Mouse (Mus musculus) embryonic facial prominence, embryonic 12.5 days (tissue): ENCODE results near the gene Ctdsp2. TPM values are rescaled to one million over a fixed set of nuclear protein-coding genes. Genes with fewer than 3 reads are reported as not detected.

ENCODE experiments used
- microRNA counts: library from miRNA; unstranded; fragments of <30 nt; microRNA quantifications from one replicate; lab custom pipeline; 2017
- microRNA-seq: library from miRNA; unstranded; fragments of <30 nt; microRNA quantifications from one replicate; pipeline ENCODE4, GENCODE M21; 2017
- polyA plus RNA-seq: library from polyadenylated mRNA; unstranded; fragments of >200 nt; fragmentation: Nextera tagmentation; extraction: Ambion mirVana; gene quantifications from 2 replicates; pipeline ENCODE4 v1.2.1, GENCODE M21; 2016

The Ctdsp2 gene
- polyA plus RNA-seq, 1 experiment from 2014 or later: 91.0 TPM

MicroRNA genes within 50 kb of the gene (microRNA counts, 519-probe panel; counts per million panel counts)
- microRNA mmu-miR-26a (lab: Ali Mortazavi, UCI): 460 counts per million, percentile 65 among the panel's probes with 10 or more counts
- microRNA mmu-miR-546 (lab: Ali Mortazavi, UCI): 460 counts per million, percentile 65 among the panel's probes with 10 or more counts

Small RNA genes lying within 50 kb of the gene (microRNA-seq; reads per million reads assigned to microRNA genes)
- gene Mir26a-2 (48.6 reads per million, percentile 44 among the genes with 10 or more reads in this experiment), gene Mir546 (not detected)

Other genes with a start within 250 kb of the Ctdsp2 start
- gene Atp23, start 77.4 kb upstream of the Ctdsp2 start, polyA plus RNA-seq: 21.8 and 23.9 TPM in 2 replicates
- gene Avil, start 22.0 kb downstream of the Ctdsp2 start, polyA plus RNA-seq: 3.3 and 3.9 TPM in 2 replicates
- 76.5 and 84.1 TPM in 2 replicates for gene Tsfm, start 52.1 kb downstream of the Ctdsp2 start, polyA plus RNA-seq
- 51.6 and 53.1 TPM in 2 replicates for gene Mettl1, start 62.7 kb downstream of the Ctdsp2 start, polyA plus RNA-seq
- 0.45 and 0.61 TPM in 2 replicates for gene Eef1akmt3, start 62.8 kb downstream of the Ctdsp2 start, polyA plus RNA-seq
- gene Cyp27b1, start 69.5 kb downstream of the Ctdsp2 start, polyA plus RNA-seq: 0.09 and 0.10 TPM in 2 replicates
- 2.2 and 2.4 TPM in 2 replicates for gene March9, start 81.5 kb downstream of the Ctdsp2 start, polyA plus RNA-seq
- 2,215 and 2,234 TPM in 2 replicates for gene Cdk4, start 84.8 kb downstream of the Ctdsp2 start, polyA plus RNA-seq
- 167 and 170 TPM in 2 replicates for gene Tspan31, start 91.5 kb downstream of the Ctdsp2 start, polyA plus RNA-seq
- 0.32 and 0.82 TPM in 2 replicates for gene Agap2, start 96.6 kb downstream of the Ctdsp2 start, polyA plus RNA-seq
- 72.9 and 75.7 TPM in 2 replicates for gene Os9, start 142.4 kb downstream of the Ctdsp2 start, polyA plus RNA-seq
- gene B4galnt1, start 186.5 kb downstream of the Ctdsp2 start, polyA plus RNA-seq: 4.6 and 6.2 TPM in 2 replicates
- gene Slc26a10, start 201.9 kb downstream of the Ctdsp2 start, polyA plus RNA-seq: 1.9 and 3.0 TPM in 2 replicates
- 85.0 and 96.5 TPM in 2 replicates for gene Arhgef25, start 211.4 kb downstream of the Ctdsp2 start, polyA plus RNA-seq
- 172 and 173 TPM in 2 replicates for gene Dtx3, start 217.0 kb downstream of the Ctdsp2 start, polyA plus RNA-seq
- 29.0 and 30.5 TPM in 2 replicates for gene Pip4k2c, start 232.9 kb downstream of the Ctdsp2 start, polyA plus RNA-seq